Comparison of ENCODE assay signal across 27 mouse cellular contexts in genomic region chr4:123036710-123037109, GRCm38 (mm10). TPM values are rescaled to one million over a fixed set of nuclear protein-coding genes. Genes with fewer than 3 reads are reported as not detected.
DNase-seq lines count a peak whose midpoint lies in the region; ATAC-seq and TF ChIP-seq lines count a peak whose summit lies in the region.
"Had no signal": no experiment of that assay in that cellular context is flagged by ENCODE, and none has a peak within 500 bp of the region (broad histone marks: within the 10 kb centered on the region; RNA-seq: fewer than 3 reads in every experiment).

No protein-coding gene starts in this region.

- 0 out of 2 replicates have a peak, but pooled peaks cover 3% of the 10 kb centered on the region for H3K4me1 ChIP-seq in forebrain, embryonic 15.5 days
- peaks cover 7% of the 10 kb centered on the region; the same call in 1 of the 2 replicates for H3K4me1 ChIP-seq in forebrain, embryonic 16.5 days (replicated peaks; ENCODE audit: control insufficient read depth, insufficient read depth, low read length)
- peaks cover 4% of the 10 kb centered on the region; the same call in 1 of the 2 replicates for H3K4me1 ChIP-seq in intestine, embryonic 15.5 days (replicated peaks)
- no peaks in the 10 kb centered on the region for H3K4me1 ChIP-seq in intestine, postnatal 0 days (replicated peaks; ENCODE audit: control insufficient read depth, insufficient read depth, low read length)
- H3K4me1 ChIP-seq in lung, embryonic 16.5 days (replicated peaks; ENCODE audit: control insufficient read depth, insufficient read depth, low read length) = peaks cover 4% of the 10 kb centered on the region
- peaks cover 21% of the 10 kb centered on the region; the same call in 1 of the 2 replicates for H3K4me1 ChIP-seq in heart, embryonic 10.5 days
- H3K4me1 ChIP-seq: embryonic facial prominence, embryonic 12.5 days had no signal

- H3K4me2 ChIP-seq in forebrain, embryonic 15.5 days (replicated peaks) = no peak overlapping the region
- no peak overlapping the region for H3K4me2 ChIP-seq in forebrain, embryonic 16.5 days (ENCODE audit: low read length)
- H3K4me2 ChIP-seq in intestine, embryonic 15.5 days (replicated peaks) = no peak overlapping the region
- H3K4me2 ChIP-seq in intestine, postnatal 0 days (replicated peaks; ENCODE audit: low read depth) = no peak overlapping the region
- H3K4me2 ChIP-seq in lung, embryonic 16.5 days (ENCODE audit: low read depth, low read length) = no peak overlapping the region
- peak overlapping the region; percentile 0 for H3K4me2 ChIP-seq in myocyte (ENCODE audit: low read depth)
- H3K4me2 ChIP-seq: embryonic facial prominence, embryonic 12.5 days; forebrain, embryonic 13.5 days; heart, embryonic 11.5 days; hindbrain, embryonic 13.5 days had no signal

- no peak overlapping the region for H3ac ChIP-seq in myocyte (ENCODE audit: control insufficient read depth, insufficient read length)

- no peak for DNase-seq in lung, adult 18-20 months
- no peak for DNase-seq in heart, embryonic 10.5 days (ENCODE audit: low spot score)
- DNase-seq: adrenal gland, postnatal 10 days; adrenal gland, postnatal 36 days; B cell, adult 2 months; cerebellum, adult 18-20 months; cerebellum, adult 9-10 months; cerebellum, postnatal 14 days; gastrocnemius, postnatal 10 days; gastrocnemius, postnatal 36 days; heart, adult 2 months had no signal

- 79% methylated on average over 3 of the region's 3 CpGs for whole genome bisulfite sequencing in forebrain, embryonic 15.5 days
- 76% methylated on average over 3 of the region's 3 CpGs for WGBS in forebrain, embryonic 16.5 days
- WGBS in intestine, embryonic 15.5 days = 38% methylated on average over 3 of the region's 3 CpGs
- WGBS in intestine, postnatal 0 days = 49% methylated on average over 3 of the region's 3 CpGs
- WGBS in lung, embryonic 16.5 days = 45% methylated on average over 3 of the region's 3 CpGs
- 73% methylated on average over 3 of the region's 3 CpGs for WGBS in heart, embryonic 10.5 days

- H3K79me2 ChIP-seq in myocyte (ENCODE audit: control insufficient read depth, insufficient read depth) = peaks cover 52% of the 10 kb centered on the region

- TF ChIP-seq POLR2A in myocyte (IDR thresholded peaks at IDR 0.05; ENCODE audit: insufficient read length, low read depth) = no peak

- H3K9me3 ChIP-seq in forebrain, embryonic 15.5 days = no peaks in the 10 kb centered on the region
- peaks cover 3% of the 10 kb centered on the region; the same call in 1 of the 2 replicates for H3K9me3 ChIP-seq in forebrain, embryonic 16.5 days (ENCODE audit: control insufficient read depth, low read length)
- no peaks in the 10 kb centered on the region for H3K9me3 ChIP-seq in intestine, embryonic 15.5 days
- H3K9me3 ChIP-seq in intestine, postnatal 0 days (ENCODE audit: control insufficient read depth) = no peaks in the 10 kb centered on the region
- no peaks in the 10 kb centered on the region for H3K9me3 ChIP-seq in lung, embryonic 16.5 days (ENCODE audit: control insufficient read depth, low read length)
- H3K9me3 ChIP-seq in heart, embryonic 10.5 days = no peaks in the 10 kb centered on the region
- H3K9me3 ChIP-seq: embryonic facial prominence, embryonic 12.5 days; forebrain, embryonic 13.5 days; G1E; hindbrain, embryonic 13.5 days had no signal

- peaks cover 20% of the 10 kb centered on the region for H3K36me3 ChIP-seq in forebrain, embryonic 15.5 days
- H3K36me3 ChIP-seq in forebrain, embryonic 16.5 days (ENCODE audit: control insufficient read depth, insufficient read depth) = peaks cover 10% of the 10 kb centered on the region; the same call in 1 of the 2 replicates
- peaks cover 7% of the 10 kb centered on the region for H3K36me3 ChIP-seq in intestine, embryonic 15.5 days
- H3K36me3 ChIP-seq in intestine, postnatal 0 days (ENCODE audit: control insufficient read depth, insufficient read depth) = peaks cover 21% of the 10 kb centered on the region
- peaks cover 5% of the 10 kb centered on the region; the same call in 1 of the 2 replicates for H3K36me3 ChIP-seq in lung, embryonic 16.5 days (ENCODE audit: control insufficient read depth, insufficient read depth, low read length)
- peaks cover 32% of the 10 kb centered on the region for H3K36me3 ChIP-seq in myocyte (ENCODE audit: control insufficient read depth, insufficient read depth)
- peaks cover 40% of the 10 kb centered on the region for H3K36me3 ChIP-seq in heart, embryonic 10.5 days

- no peak overlapping the region for H3K4me3 ChIP-seq in forebrain, embryonic 15.5 days
- H3K4me3 ChIP-seq in forebrain, embryonic 16.5 days (replicated peaks; ENCODE audit: low read length) = no peak overlapping the region
- no peak overlapping the region for H3K4me3 ChIP-seq in intestine, embryonic 15.5 days (replicated peaks)
- H3K4me3 ChIP-seq in intestine, postnatal 0 days (ENCODE audit: low read depth, low read length) = no peak overlapping the region
- no peak overlapping the region for H3K4me3 ChIP-seq in lung, embryonic 16.5 days (ENCODE audit: low read length)
- no peak overlapping the region for H3K4me3 ChIP-seq in myocyte
- H3K4me3 ChIP-seq in heart, embryonic 10.5 days = no peak overlapping the region
- H3K4me3 ChIP-seq: embryonic facial prominence, embryonic 12.5 days; erythroblast, embryonic 14.5 days; forebrain, embryonic 13.5 days; heart, adult 2 months; hindbrain, embryonic 13.5 days had no signal

- H3K9ac ChIP-seq in forebrain, embryonic 15.5 days (replicated peaks) = no peak overlapping the region
- H3K9ac ChIP-seq in forebrain, embryonic 16.5 days (replicated peaks; ENCODE audit: low read depth, low read length) = no peak overlapping the region
- no peak overlapping the region for H3K9ac ChIP-seq in intestine, embryonic 15.5 days
- H3K9ac ChIP-seq in intestine, postnatal 0 days (ENCODE audit: low read depth, low read length) = no peak overlapping the region
- no peak overlapping the region for H3K9ac ChIP-seq in lung, embryonic 16.5 days (ENCODE audit: low read length)
- H3K9ac ChIP-seq: embryonic facial prominence, embryonic 12.5 days; forebrain, embryonic 13.5 days; hindbrain, embryonic 13.5 days had no signal

- no peaks in the 10 kb centered on the region for H3K27me3 ChIP-seq in forebrain, embryonic 15.5 days
- H3K27me3 ChIP-seq in forebrain, embryonic 16.5 days (replicated peaks; ENCODE audit: control insufficient read depth, insufficient read depth, low read length) = no peaks in the 10 kb centered on the region
- H3K27me3 ChIP-seq in intestine, embryonic 15.5 days (replicated peaks) = no peaks in the 10 kb centered on the region
- no peaks in the 10 kb centered on the region for H3K27me3 ChIP-seq in intestine, postnatal 0 days (replicated peaks; ENCODE audit: control insufficient read depth, insufficient read depth, low read length)
- H3K27me3 ChIP-seq in lung, embryonic 16.5 days (ENCODE audit: control insufficient read depth, insufficient read depth, low read depth, low read length) = no peaks in the 10 kb centered on the region
- H3K27me3 ChIP-seq in myocyte (ENCODE audit: control insufficient read depth, insufficient read depth, insufficient read length) = no peaks in the 10 kb centered on the region
- no peaks in the 10 kb centered on the region for H3K27me3 ChIP-seq in heart, embryonic 10.5 days (ENCODE audit: insufficient read depth, poor library complexity, severe bottlenecking)
- H3K27me3 ChIP-seq: CH12.LX; embryonic facial prominence, embryonic 12.5 days; forebrain, embryonic 13.5 days; hindbrain, embryonic 13.5 days; Patski had no signal

- 0 out of 2 replicates have a peak overlapping the region, but pooled peaks have one; percentile 25 for H3K27ac ChIP-seq in forebrain, embryonic 15.5 days (replicated peaks)
- H3K27ac ChIP-seq in forebrain, embryonic 16.5 days (ENCODE audit: low read length) = no peak overlapping the region
- no peak overlapping the region for H3K27ac ChIP-seq in intestine, embryonic 15.5 days
- no peak overlapping the region for H3K27ac ChIP-seq in intestine, postnatal 0 days (ENCODE audit: low read depth, low read length)
- H3K27ac ChIP-seq in lung, embryonic 16.5 days (ENCODE audit: low read length) = no peak overlapping the region
- H3K27ac ChIP-seq in heart, embryonic 10.5 days = no peak overlapping the region
- H3K27ac ChIP-seq: embryonic facial prominence, embryonic 12.5 days; forebrain, embryonic 13.5 days; heart, adult 2 months; hindbrain, embryonic 13.5 days had no signal

- TF ChIP-seq CTCF in intestine, postnatal 0 days (IDR thresholded peaks at IDR 0.05; ENCODE audit: low read depth) = no peak

- no peak for ATAC-seq in forebrain, embryonic 15.5 days (replicated peaks)
- no peak for ATAC-seq in forebrain, embryonic 16.5 days
- peak; percentile 23 for ATAC-seq in intestine, embryonic 15.5 days
- ATAC-seq in intestine, postnatal 0 days = no peak
- ATAC-seq in lung, embryonic 16.5 days (ENCODE audit: low read depth) = peak; percentile 41; the same call in 1 of the 2 replicates
- ATAC-seq: forebrain, embryonic 13.5 days; hindbrain, embryonic 16.5 days; inflammation-experienced regulatory T-cells, adult 6 months; Patski had no signal

TF ChIP-seq in myocyte, 11 proteins besides CTCF, POLR2A, EP300 and RAD21 (continues in another document):
- TF ChIP-seq MAX (IDR thresholded peaks at IDR 0.05; ENCODE audit: low read depth) (no peak), E2F4 (IDR thresholded peaks at IDR 0.05; ENCODE audit: insufficient read depth) (no peak), TCF3 (IDR thresholded peaks at IDR 0.05; ENCODE audit: insufficient read length, low read depth) (no peak), MYOD1 (IDR thresholded peaks at IDR 0.05; ENCODE audit: control insufficient read depth in 1 of 3, insufficient read length in 2 of 3, low read depth in 2 of 3) (no peak)

RNA-seq across cellular contexts. Expression of gene Trit1, which starts 20.3 kb away (rescaled TPM):
- polyA plus RNA-seq in forebrain, embryonic 15.5 days (2015; fragmentation: Nextera tagmentation; extraction: Ambion mirVana) = 31.6 and 33.5 TPM in 2 replicates
- polyA plus RNA-seq in forebrain, embryonic 16.5 days (2015; fragmentation: Nextera tagmentation; extraction: Ambion mirVana) = 34.1 and 35.7 TPM in 2 replicates
- polyA plus RNA-seq in intestine, embryonic 15.5 days (2015; fragmentation: Nextera tagmentation; extraction: Ambion mirVana) = 15.6 and 16.7 TPM in 2 replicates
- 5.6 and 5.8 TPM in 2 replicates for polyA plus RNA-seq in intestine, postnatal 0 days (2015; fragmentation: Nextera tagmentation; extraction: Ambion mirVana)
- polyA plus RNA-seq in lung, embryonic 16.5 days (2015; fragmentation: Nextera tagmentation; extraction: Ambion mirVana) = 15.5 and 17.4 TPM in 2 replicates
- 14.2 TPM for polyA plus RNA-seq in myocyte (2012; fragmentation: generic; extraction: Trizol)
- 15.0 and 18.3 TPM in 2 replicates for polyA plus RNA-seq in heart, embryonic 10.5 days (2016; fragmentation: Nextera tagmentation; extraction: Ambion mirVana)

RNA-seq across cellular contexts. Expression of gene Mycl, which starts 41.3 kb away (rescaled TPM):
- polyA plus RNA-seq in forebrain, embryonic 15.5 days (2015; fragmentation: Nextera tagmentation; extraction: Ambion mirVana) = 88.8 and 91.3 TPM in 2 replicates
- 71.6 and 85.9 TPM in 2 replicates for polyA plus RNA-seq in forebrain, embryonic 16.5 days (2015; fragmentation: Nextera tagmentation; extraction: Ambion mirVana)
- polyA plus RNA-seq in intestine, embryonic 15.5 days (2015; fragmentation: Nextera tagmentation; extraction: Ambion mirVana) = 8.4 and 9.2 TPM in 2 replicates
- 2.5 and 2.9 TPM in 2 replicates for polyA plus RNA-seq in intestine, postnatal 0 days (2015; fragmentation: Nextera tagmentation; extraction: Ambion mirVana)
- 11.7 and 11.9 TPM in 2 replicates for polyA plus RNA-seq in lung, embryonic 16.5 days (2015; fragmentation: Nextera tagmentation; extraction: Ambion mirVana)
- 9.6 TPM for polyA plus RNA-seq in myocyte (2012; fragmentation: generic; extraction: Trizol)
- 2.5 and 8.6 TPM in 2 replicates for polyA plus RNA-seq in heart, embryonic 10.5 days (2016; fragmentation: Nextera tagmentation; extraction: Ambion mirVana)
- polyA plus RNA-seq: G1E; inflammation-experienced regulatory T-cells, adult 6 months had no signal

Comparison
In these comparisons a context has a peak if more than half of its experiments do, and no peak if none do; other contexts are left out.
1. ATAC-seq: peak in intestine, embryonic 15.5 days (single experiment) and lung, embryonic 16.5 days (single experiment); none in forebrain, embryonic 15.5 days (single experiment), forebrain, embryonic 16.5 days (single experiment) and intestine, postnatal 0 days (single experiment).